Mouse (Mus musculus) brain, embryonic 14.5 days (tissue): Measurements from ENCODE around the gene Tcf7l1.

Experiments used
- CTCF ChIP-seq: fragments of 200-500 bp; IDR thresholded peaks from 2 replicates; pipeline ENCODE4 v1.5.1; 2012; ENCODE audit warnings: inconsistent platforms, mild to moderate bottlenecking, moderate library complexity, borderline replicate concordance; ENCODE audit not compliant: insufficient read depth, insufficient read length; ENCODE audit errors: extremely low read depth
- POLR2A ChIP-seq: fragments of 200-500 bp; IDR thresholded peaks from 2 replicates; pipeline ENCODE4 v1.6.1; 2012; ENCODE audit warnings: mild to moderate bottlenecking, inconsistent platforms, borderline replicate concordance; ENCODE audit not compliant: poor library complexity, insufficient read depth, insufficient read length, severe bottlenecking; ENCODE audit errors: extremely low read depth

GRCm38 (mm10) chr6:72631700-72632099 is 157.4 kb downstream of the Tcf7l1 start:
- no peak for TF ChIP-seq CTCF
- no peak for TF ChIP-seq POLR2A
